Mouse (Mus musculus): Measurements from ENCODE around the gene Mcm8. TPM values are rescaled to one million over a fixed set of nuclear protein-coding genes. Genes with fewer than 3 reads are reported as not detected.

The Mcm8 gene
- total and polyA plus RNA-seq, 3 experiments, result 21.9 to 25.1 TPM; not detected in 1

DNA sequence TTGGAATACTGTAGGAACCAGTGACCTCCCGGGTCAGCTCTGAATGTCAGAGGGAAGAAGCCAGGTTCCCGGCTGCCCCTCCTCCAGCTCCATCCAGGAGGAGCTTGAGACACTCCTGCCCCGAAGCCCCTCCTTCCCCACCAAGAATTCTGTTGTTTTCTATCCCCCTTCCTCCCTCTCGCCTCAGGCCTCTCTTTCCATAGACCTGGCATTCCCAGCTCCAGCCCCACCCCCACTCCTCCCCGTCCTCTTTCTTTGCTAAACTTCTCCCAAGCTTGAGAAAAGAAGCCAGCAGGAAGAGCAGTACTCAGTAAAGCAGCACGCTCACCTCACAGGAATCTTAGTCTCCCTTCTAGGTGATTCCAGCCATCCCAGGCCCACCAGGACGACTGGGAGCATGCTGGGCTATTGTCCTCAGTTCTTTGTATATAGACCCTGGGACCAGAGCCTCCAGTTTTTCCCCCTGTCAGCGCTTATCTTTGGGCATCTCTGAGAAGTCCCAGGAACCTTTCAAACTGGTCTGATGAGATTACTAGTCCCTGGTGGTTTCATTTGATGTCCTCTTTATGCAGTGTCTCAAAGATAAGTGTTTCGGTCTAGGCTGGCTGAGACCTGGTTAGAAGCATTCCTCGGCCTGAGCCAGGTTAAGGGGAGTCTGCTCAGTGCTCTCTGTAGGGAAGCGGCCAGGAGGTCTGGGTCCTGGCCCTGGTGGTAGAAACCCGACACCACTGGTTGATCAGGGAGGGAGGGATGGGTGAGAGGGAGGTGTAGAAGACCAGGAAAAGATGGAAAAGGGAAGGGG is 65.1 kb downstream of the Mcm8 start, which contains the start of gene Lrrn4:
Lrrn4 (minus strand) TSS at position 48 of the 802 bp plus-strand sequence.
- H3K9ac ChIP-seq (ENCODE audit: control insufficient read depth, low read depth, low read length, poor library complexity, severe bottlenecking), result no peak within 1 kb of the TSS
- no peak for DNase-seq (ENCODE audit: low read depth, low spot score)
- no peak within 1 kb of the TSS for H3K4me3 ChIP-seq (ENCODE audit: control insufficient read depth in 1 of 2, insufficient read depth in 1 of 2, low read depth in 2 of 2, low read length in 2 of 2)
- H3K27ac ChIP-seq (ENCODE audit: control insufficient read depth, low read depth, low read length), result no peak within 1 kb of the TSS
- H3K9me3 ChIP-seq (replicated peaks; ENCODE audit: insufficient read depth, low read length), result no peaks in the 10 kb centered on the region
- no peaks in the 10 kb centered on the region for H3K79me2 ChIP-seq (ENCODE audit: control insufficient read depth, insufficient read depth, low read length, poor library complexity)
- no peaks in the 10 kb centered on the region for H3K36me3 ChIP-seq (ENCODE audit: control insufficient read depth in 1 of 2, insufficient read depth in 2 of 2, low read length in 2 of 2)
- no peaks in the 10 kb centered on the region for H3K4me1 ChIP-seq (ENCODE audit: control insufficient read depth in 1 of 2, insufficient read depth in 2 of 2, low read length in 2 of 2)
- no peak for TF ChIP-seq SMC3 (IDR thresholded peaks at IDR 0.05; ENCODE audit: low read depth, low read length)
- TF ChIP-seq POLR2AphosphoS2 (IDR thresholded peaks at IDR 0.05; ENCODE audit: low read length), result no peak
- TF ChIP-seq HCFC1 (IDR thresholded peaks at IDR 0.05; ENCODE audit: low read depth, low read length), result no peak
- TF ChIP-seq USF1 (IDR thresholded peaks at IDR 0.05; ENCODE audit: low read depth, low read length), result no peak
- no peak for TF ChIP-seq EP300 (IDR thresholded peaks at IDR 0.05; ENCODE audit: low read depth in 1 of 2, low read length in 2 of 2)
- TF ChIP-seq TBP (IDR thresholded peaks at IDR 0.05; ENCODE audit: low read depth, low read length), result no peak
- no peak for TF ChIP-seq MAX (IDR thresholded peaks at IDR 0.05; ENCODE audit: low read length)
- no peak for TF ChIP-seq KAT2A (conservative IDR thresholded peaks at IDR 0.05; ENCODE audit: low read depth, low read length)
- no peak for TF ChIP-seq CHD1 (IDR thresholded peaks at IDR 0.05; ENCODE audit: low read depth, low read length)
- no peak for TF ChIP-seq ZKSCAN1 (IDR thresholded peaks at IDR 0.05; ENCODE audit: low read depth, low read length)
- no peak for TF ChIP-seq POLR2AphosphoS5 (IDR thresholded peaks at IDR 0.05; ENCODE audit: borderline replicate concordance, low read depth, low read length)
- TF ChIP-seq TAL1 (IDR thresholded peaks at IDR 0.05; ENCODE audit: low read length), result no peak
- no peak for TF ChIP-seq CHD2 (IDR thresholded peaks at IDR 0.05; ENCODE audit: low read length)
- no peaks in the 10 kb centered on the region for H3K27me3 ChIP-seq (ENCODE audit: control insufficient read depth in 1 of 2, insufficient read depth in 2 of 2, low read length in 2 of 2)

- H3K9ac ChIP-seq (ENCODE audit: control insufficient read depth, low read depth, low read length, poor library complexity, severe bottlenecking), result no peak overlapping the region
- no peaks in the 10 kb centered on the region for H3K4me1 ChIP-seq (ENCODE audit: control insufficient read depth in 1 of 2, insufficient read depth in 2 of 2, low read length in 2 of 2)
- no peak for DNase-seq (ENCODE audit: low read depth, low spot score)
- no peaks in the 10 kb centered on the region for H3K9me3 ChIP-seq (replicated peaks; ENCODE audit: insufficient read depth, low read length)
- no peak overlapping the region for H3K27ac ChIP-seq (ENCODE audit: control insufficient read depth, low read depth, low read length)
- H3K27me3 ChIP-seq (ENCODE audit: control insufficient read depth in 1 of 2, insufficient read depth in 2 of 2, low read length in 2 of 2), result no peaks in the 10 kb centered on the region
- H3K79me2 ChIP-seq (ENCODE audit: control insufficient read depth, insufficient read depth, low read length, poor library complexity), result no peaks in the 10 kb centered on the region
- no peaks in the 10 kb centered on the region for H3K36me3 ChIP-seq (ENCODE audit: control insufficient read depth in 1 of 2, insufficient read depth in 2 of 2, low read length in 2 of 2)
- TF ChIP-seq ETS1 (IDR thresholded peaks at IDR 0.05; ENCODE audit: low read depth, low read length) (no peak), ZKSCAN1 (IDR thresholded peaks at IDR 0.05; ENCODE audit: low read depth, low read length) (no peak), MAZ (IDR thresholded peaks at IDR 0.05; ENCODE audit: low read depth, low read length) (no peak), NRF1 (IDR thresholded peaks at IDR 0.05; ENCODE audit: insufficient read depth, low read depth, low read length, poor library complexity, severe bottlenecking) (no peak), CHD1 (IDR thresholded peaks at IDR 0.05; ENCODE audit: low read depth, low read length) (no peak), MYB (IDR thresholded peaks at IDR 0.05; ENCODE audit: low read depth, low read length) (no peak), CHD2 (IDR thresholded peaks at IDR 0.05; ENCODE audit: low read length) (no peak), UBTF (IDR thresholded peaks at IDR 0.05; ENCODE audit: borderline replicate concordance, insufficient read depth, low read depth, low read length) (no peak), POLR2AphosphoS2 (IDR thresholded peaks at IDR 0.05; ENCODE audit: low read length) (no peak), HCFC1 (IDR thresholded peaks at IDR 0.05; ENCODE audit: low read depth, low read length) (no peak), MAFK (IDR thresholded peaks at IDR 0.05; ENCODE audit: borderline replicate concordance, low read depth, low read length) (no peak), RCOR1 (IDR thresholded peaks at IDR 0.05; ENCODE audit: low read depth, low read length) (no peak), ZNF384 (IDR thresholded peaks at IDR 0.05; ENCODE audit: low read depth, low read length) (no peak), KAT2A (conservative IDR thresholded peaks at IDR 0.05; ENCODE audit: low read depth, low read length) (no peak)
- no peak overlapping the region for H3K4me3 ChIP-seq (ENCODE audit: control insufficient read depth in 1 of 2, insufficient read depth in 1 of 2, low read depth in 2 of 2, low read length in 2 of 2)
Measured at GRCm38 (mm10) chr2:132884303-132884967, 68.5 kb downstream of the Mcm8 start.
